Mouse (Mus musculus): Measurements from ENCODE around the gene Zscan12. TPM values are rescaled to one million over a fixed set of nuclear protein-coding genes. Genes with fewer than 3 reads are reported as not detected.

The Zscan12 gene
- polyA plus RNA-seq, 1 experiment from 2014 or later = 20.5 TPM

- Histone ChIP-seq H3K36me3 (ENCODE audit: control insufficient read depth, insufficient read depth, low read length) (no peaks in the 10 kb centered on the region), H3K9me3 (ENCODE audit: control insufficient read depth, low read length) (no peaks in the 10 kb centered on the region), H3K9ac (ENCODE audit: low read length) (peak overlapping the region; percentile 25; the same call in 1 of the 2 replicates), H3K4me3 (ENCODE audit: low read depth, low read length) (peak overlapping the region; percentile 43), H3K4me2 (ENCODE audit: low read depth, low read length, severe bottlenecking) (peak overlapping the region; percentile 62), H3K4me1 (replicated peaks; ENCODE audit: control insufficient read depth, insufficient read depth, low read length) (0 out of 2 replicates have a peak, but pooled peaks cover 2% of the 10 kb centered on the region), H3K27ac (ENCODE audit: low read depth, low read length) (no peak overlapping the region), H3K27me3 (ENCODE audit: control insufficient read depth, insufficient read depth, low read length) (no peaks in the 10 kb centered on the region)
- DNase-seq (ENCODE audit: low spot score) (peak; percentile 92), ATAC-seq (replicated peaks; ENCODE audit: low FRiP score) (peak; percentile 66)
- under 1% methylated on average over 24 of the region's 24 CpGs for WGBS
Observed at GRCm38 (mm10) chr13:21326657-21327211, 35.9 kb upstream of the Zscan12 start.

- H3K4me1 ChIP-seq (replicated peaks; ENCODE audit: control insufficient read depth, insufficient read depth, low read length) = no peaks in the 10 kb centered on the region
- peak; percentile 80 for ATAC-seq (replicated peaks; ENCODE audit: low FRiP score)
- peak; percentile 66 for DNase-seq (ENCODE audit: low spot score)
- H3K36me3 ChIP-seq (ENCODE audit: control insufficient read depth, insufficient read depth, low read length) = no peaks in the 10 kb centered on the region
- H3K27ac ChIP-seq (ENCODE audit: low read depth, low read length) = no peak overlapping the region
- peak overlapping the region; percentile 43 for H3K4me3 ChIP-seq (ENCODE audit: low read depth, low read length)
- peak overlapping the region; percentile 62 for H3K4me2 ChIP-seq (ENCODE audit: low read depth, low read length, severe bottlenecking)
- H3K9me3 ChIP-seq (ENCODE audit: control insufficient read depth, low read length) = no peaks in the 10 kb centered on the region
- H3K27me3 ChIP-seq (ENCODE audit: control insufficient read depth, insufficient read depth, low read length) = no peaks in the 10 kb centered on the region
- H3K9ac ChIP-seq (ENCODE audit: low read length) = peak overlapping the region; percentile 33; the same call in 1 of the 2 replicates
- 1% methylated on average over 9 of the region's 9 CpGs for WGBS
Observed at GRCm38 (mm10) chr13:21327424-21327823, 35.2 kb upstream of the Zscan12 start.

- 90% methylated on average over 1 of the region's 1 CpGs for WGBS
- no peak within 1 kb of the TSS for H3K27ac ChIP-seq (ENCODE audit: low read depth, low read length)
- DNase-seq (ENCODE audit: low spot score) (no peak), ATAC-seq (replicated peaks; ENCODE audit: low FRiP score) (no peak)
- H3K4me3 ChIP-seq (ENCODE audit: low read depth, low read length) = no peak within 1 kb of the TSS
- no peak within 1 kb of the TSS for H3K9ac ChIP-seq (ENCODE audit: low read length)
- H3K4me2 ChIP-seq (ENCODE audit: low read depth, low read length, severe bottlenecking) = no peak within 1 kb of the TSS
- no peaks in the 10 kb centered on the region for H3K27me3 ChIP-seq (ENCODE audit: control insufficient read depth, insufficient read depth, low read length)
- no peaks in the 10 kb centered on the region for H3K9me3 ChIP-seq (ENCODE audit: control insufficient read depth, low read length)
- H3K36me3 ChIP-seq (ENCODE audit: control insufficient read depth, insufficient read depth, low read length) = no peaks in the 10 kb centered on the region
- no peaks in the 10 kb centered on the region for H3K4me1 ChIP-seq (replicated peaks; ENCODE audit: control insufficient read depth, insufficient read depth, low read length)
Observed at GRCm38 (mm10) chr13:21346610-21347009, 16.0 kb upstream of the Zscan12 start, which contains the start of gene Olfr1367. Gene Olfr1367, plus strand, starts transcription at chr13:21346910.

- Histone ChIP-seq H3K4me1 (replicated peaks; ENCODE audit: control insufficient read depth, insufficient read depth, low read length) (no peaks in the 10 kb centered on the region), H3K36me3 (ENCODE audit: control insufficient read depth, insufficient read depth, low read length) (no peaks in the 10 kb centered on the region), H3K4me3 (ENCODE audit: low read depth, low read length) (no peak overlapping the region), H3K4me2 (ENCODE audit: low read depth, low read length, severe bottlenecking) (no peak overlapping the region), H3K27ac (ENCODE audit: low read depth, low read length) (no peak overlapping the region), H3K9ac (ENCODE audit: low read length) (no peak overlapping the region), H3K9me3 (ENCODE audit: control insufficient read depth, low read length) (no peaks in the 10 kb centered on the region), H3K27me3 (ENCODE audit: control insufficient read depth, insufficient read depth, low read length) (no peaks in the 10 kb centered on the region)
- DNase-seq (ENCODE audit: low spot score) (no peak), ATAC-seq (replicated peaks; ENCODE audit: low FRiP score) (no peak)
Observed at GRCm38 (mm10) chr13:21350593-21350992, 12.0 kb upstream of the Zscan12 start.

- Histone ChIP-seq H3K4me3 (ENCODE audit: low read depth, low read length) (peak overlapping the region; percentile 60), H3K27me3 (ENCODE audit: control insufficient read depth, insufficient read depth, low read length) (no peaks in the 10 kb centered on the region), H3K4me2 (ENCODE audit: low read depth, low read length, severe bottlenecking) (peak overlapping the region; percentile 60), H3K36me3 (ENCODE audit: control insufficient read depth, insufficient read depth, low read length) (no peaks in the 10 kb centered on the region), H3K9me3 (ENCODE audit: control insufficient read depth, low read length) (no peaks in the 10 kb centered on the region), H3K9ac (ENCODE audit: low read length) (peak overlapping the region; percentile 12), H3K27ac (ENCODE audit: low read depth, low read length) (no peak overlapping the region), H3K4me1 (replicated peaks; ENCODE audit: control insufficient read depth, insufficient read depth, low read length) (no peaks in the 10 kb centered on the region; the same call in 1 of the 2 replicates)
- no peak for ATAC-seq (replicated peaks; ENCODE audit: low FRiP score)
- DNase-seq (ENCODE audit: low spot score) = no peak
- WGBS = 73% methylated on average over 12 of the region's 12 CpGs
Observed at GRCm38 (mm10) chr13:21363719-21364118, 1.1 kb downstream of the Zscan12 start.

- Histone ChIP-seq H3K9ac (ENCODE audit: low read length) (no peak overlapping the region), H3K4me1 (replicated peaks; ENCODE audit: control insufficient read depth, insufficient read depth, low read length) (no peaks in the 10 kb centered on the region; the same call in 1 of the 2 replicates)
- WGBS = 78% methylated on average over 6 of the region's 6 CpGs
Observed at GRCm38 (mm10) chr13:21366635-21367034, 4.0 kb downstream of the Zscan12 start.

GRCm38 (mm10) chr13:21372700-21373099 is 10.1 kb downstream of the Zscan12 start:
- no peak overlapping the region for H3K4me2 ChIP-seq (ENCODE audit: low read depth, low read length, severe bottlenecking)
- H3K9me3 ChIP-seq (ENCODE audit: control insufficient read depth, low read length) = no peaks in the 10 kb centered on the region
- no peak overlapping the region for H3K9ac ChIP-seq (ENCODE audit: low read length)
- no peak overlapping the region for H3K4me3 ChIP-seq (ENCODE audit: low read depth, low read length)
- 95% methylated on average over 2 of the region's 2 CpGs for WGBS
- ATAC-seq (replicated peaks; ENCODE audit: low FRiP score) (no peak), DNase-seq (ENCODE audit: low spot score) (no peak)
- no peaks in the 10 kb centered on the region for H3K4me1 ChIP-seq (replicated peaks; ENCODE audit: control insufficient read depth, insufficient read depth, low read length)
- H3K36me3 ChIP-seq (ENCODE audit: control insufficient read depth, insufficient read depth, low read length) = no peaks in the 10 kb centered on the region; the same call in 1 of the 2 replicates
- no peak overlapping the region for H3K27ac ChIP-seq (ENCODE audit: low read depth, low read length)
- no peaks in the 10 kb centered on the region for H3K27me3 ChIP-seq (ENCODE audit: control insufficient read depth, insufficient read depth, low read length)

More at GRCm38 (mm10) chr13:21366635-21367034, 4.0 kb downstream of the Zscan12 start:
- ATAC-seq (replicated peaks; ENCODE audit: low FRiP score) = no peak
- H3K27me3 ChIP-seq (ENCODE audit: control insufficient read depth, insufficient read depth, low read length) = no peaks in the 10 kb centered on the region
- H3K27ac ChIP-seq (ENCODE audit: low read depth, low read length) = no peak overlapping the region
- no peak overlapping the region for H3K4me2 ChIP-seq (ENCODE audit: low read depth, low read length, severe bottlenecking)
- DNase-seq (ENCODE audit: low spot score) = no peak
- no peak overlapping the region for H3K4me3 ChIP-seq (ENCODE audit: low read depth, low read length)
- no peaks in the 10 kb centered on the region; the same call in 1 of the 2 replicates for H3K36me3 ChIP-seq (ENCODE audit: control insufficient read depth, insufficient read depth, low read length)
- no peaks in the 10 kb centered on the region for H3K9me3 ChIP-seq (ENCODE audit: control insufficient read depth, low read length)

GRCm38 (mm10) chr13:21377773-21378172 is 15.2 kb downstream of the Zscan12 start:
- DNase-seq (ENCODE audit: low spot score) (no peak), ATAC-seq (replicated peaks; ENCODE audit: low FRiP score) (no peak)
- no peaks in the 10 kb centered on the region for H3K27me3 ChIP-seq (ENCODE audit: control insufficient read depth, insufficient read depth, low read length)
- no peak overlapping the region for H3K27ac ChIP-seq (ENCODE audit: low read depth, low read length)
- H3K4me2 ChIP-seq (ENCODE audit: low read depth, low read length, severe bottlenecking) = no peak overlapping the region
- H3K9ac ChIP-seq (ENCODE audit: low read length) = no peak overlapping the region
- H3K9me3 ChIP-seq (ENCODE audit: control insufficient read depth, low read length) = no peaks in the 10 kb centered on the region
- H3K4me3 ChIP-seq (ENCODE audit: low read depth, low read length) = no peak overlapping the region
- WGBS = 85% methylated on average over 2 of the region's 2 CpGs
- no peaks in the 10 kb centered on the region for H3K4me1 ChIP-seq (replicated peaks; ENCODE audit: control insufficient read depth, insufficient read depth, low read length)
- H3K36me3 ChIP-seq (ENCODE audit: control insufficient read depth, insufficient read depth, low read length) = no peaks in the 10 kb centered on the region

- no peaks in the 10 kb centered on the region for H3K4me1 ChIP-seq (replicated peaks; ENCODE audit: control insufficient read depth, insufficient read depth, low read length)
Observed at GRCm38 (mm10) chr13:21395211-21395610, 32.6 kb downstream of the Zscan12 start.

More at GRCm38 (mm10) chr13:21395211-21395610, 32.6 kb downstream of the Zscan12 start:
- no peak overlapping the region for H3K4me2 ChIP-seq (ENCODE audit: low read depth, low read length, severe bottlenecking)
- 95% methylated on average over 1 of the region's 1 CpGs for whole genome bisulfite sequencing
- H3K9me3 ChIP-seq (ENCODE audit: control insufficient read depth, low read length) = no peaks in the 10 kb centered on the region
- ATAC-seq (replicated peaks; ENCODE audit: low FRiP score) (no peak), DNase-seq (ENCODE audit: low spot score) (no peak)
- H3K36me3 ChIP-seq (ENCODE audit: control insufficient read depth, insufficient read depth, low read length) = peaks cover 28% of the 10 kb centered on the region
- no peaks in the 10 kb centered on the region for H3K27me3 ChIP-seq (ENCODE audit: control insufficient read depth, insufficient read depth, low read length)
- H3K9ac ChIP-seq (ENCODE audit: low read length) = no peak overlapping the region
- H3K27ac ChIP-seq (ENCODE audit: low read depth, low read length) = no peak overlapping the region
- no peak overlapping the region for H3K4me3 ChIP-seq (ENCODE audit: low read depth, low read length)
